Mouse (Mus musculus) ES-Bruce4 (cell line): Measurements from ENCODE around the gene Calhm2.

Experiments
- CTCF ChIP-seq: IDR thresholded peaks from one replicate; pipeline ENCODE4 v1.8.1; 2011; ENCODE audit warnings: low read depth, low read length
- EP300 ChIP-seq: IDR thresholded peaks from 2 replicates; pipeline ENCODE4 v1.6.1; 2011; ENCODE audit warnings: low read depth, low read length; ENCODE audit not compliant: insufficient read depth
- POLR2A ChIP-seq: IDR thresholded peaks from one replicate; pipeline ENCODE4 v1.8.1; 2011; ENCODE audit warnings: low read length; ENCODE audit not compliant: insufficient read depth

- TF ChIP-seq CTCF (no peak), EP300 (no peak), POLR2A (no peak)
Measured at GRCm38 (mm10) chr19:47148267-47148847, 10.3 kb upstream of the Calhm2 start.
